Mouse (Mus musculus): ENCODE data around the gene Gde1. TPM values are rescaled to one million over a fixed set of nuclear protein-coding genes. Genes with fewer than 3 reads are reported as not detected.

The Gde1 gene
- total RNA-seq, 4 experiments from 2014 or later = 46.0 to 55.2 (median 49.7) TPM

Other genes starting within 250 kb of the Gde1 start
- 1 to 10 TPM; 4.4 to 6.9 (median 4.9) TPM for gene Itpripl2, start 213.8 kb downstream of the Gde1 start, total RNA-seq (2022)
- gene Coq7, start 172.4 kb downstream of the Gde1 start, total RNA-seq (2022) = 10 to 100 TPM; 42.7 to 51.0 (median 47.7) TPM
- gene Tmc7, start 121.0 kb downstream of the Gde1 start, total RNA-seq (2022) = 10 to 100 TPM in 1 of 4 experiments, 1 to 10 TPM in 3; 6.4 to 12.9 (median 8.6) TPM
- under 1 TPM in 1 of 4 experiments, not detected in 3; 0.11 TPM for gene Tmc5, start 108.5 kb downstream of the Gde1 start, total RNA-seq (2022)
- gene Ccp110, start 6.8 kb upstream of the Gde1 start, total RNA-seq (2022) = 1 to 10 TPM; 1.4 to 2.7 (median 2.4) TPM
- gene Vps35l, start 34.4 kb upstream of the Gde1 start, total RNA-seq (2022) = 10 to 100 TPM; 17.0 to 19.5 (median 18.3) TPM
- under 1 TPM in 2 of 4 experiments, not detected in 2; 0.12 to 0.32 TPM for gene Iqck, start 150.0 kb upstream of the Gde1 start, total RNA-seq (2022)
- gene Knop1, start 150.5 kb upstream of the Gde1 start, total RNA-seq (2022) = 10 to 100 TPM; 21.6 to 28.1 (median 26.1) TPM

All from gastrocnemius, adult 8-10 months (tissue).